Mouse (Mus musculus): ENCODE results near the gene Jazf1. TPM values are rescaled to one million over a fixed set of nuclear protein-coding genes. Genes with fewer than 3 reads are reported as not detected.

Jazf1 gene
- polyA plus RNA-seq, 1 experiment from 2014 or later: 15.6 TPM

DNA sequence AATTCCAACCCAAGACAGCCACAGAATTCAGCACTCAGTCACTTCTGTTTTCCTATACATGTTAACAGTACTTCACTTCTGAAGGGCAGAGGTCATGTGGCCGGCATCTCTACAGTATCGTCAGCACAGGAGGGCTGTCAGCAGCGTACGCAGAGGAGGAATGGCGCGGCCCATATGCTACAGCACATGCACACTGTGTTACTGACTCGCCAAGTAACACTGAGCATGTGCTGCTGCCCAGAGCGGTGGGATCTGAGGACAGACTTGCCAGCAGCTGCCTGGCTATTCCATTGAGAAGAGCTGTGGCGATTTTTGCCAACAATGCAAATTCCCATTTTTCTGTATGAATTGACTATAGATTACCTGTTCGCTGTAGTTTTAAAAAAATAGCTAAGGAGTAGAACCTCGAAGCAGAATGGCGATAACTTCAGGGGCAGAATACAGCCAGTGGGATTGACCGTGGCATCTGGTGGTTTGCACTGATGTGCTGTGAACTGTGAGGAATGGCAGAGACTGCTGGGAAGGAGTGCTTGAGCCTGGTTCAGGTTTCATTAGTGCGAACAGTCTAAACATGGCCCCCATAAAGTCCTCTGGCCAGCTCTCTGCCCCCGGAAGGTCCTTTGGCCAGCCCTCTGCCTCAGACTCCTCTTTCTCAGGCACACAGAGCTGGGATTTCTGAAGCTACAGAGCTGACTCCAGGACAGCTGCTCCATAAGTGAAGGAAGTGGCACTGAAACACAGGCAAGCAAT lies 232.1 kb downstream of the Jazf1 start:
- Histone ChIP-seq H3K9ac (ENCODE audit: low read length) (no peak overlapping the region), H3K4me2 (ENCODE audit: low read length) (no peak overlapping the region), H3K4me3 (ENCODE audit: control insufficient read depth in 1 of 2, insufficient read depth in 1 of 2, low read depth in 1 of 2, low read length in 2 of 2) (no peak overlapping the region), H3K27me3 (ENCODE audit: control insufficient read depth, insufficient read depth, low read length) (no peaks in the 10 kb centered on the region), H3K27ac (replicated peaks in 1 of 2; ENCODE audit: control insufficient read depth in 1 of 2, insufficient read depth in 1 of 2, low read depth in 2 of 2, low read length in 2 of 2) (no peak overlapping the region), H3K36me3 (ENCODE audit: control insufficient read depth, insufficient read depth, low read length) (no peaks in the 10 kb centered on the region), H3K9me3 (ENCODE audit: control insufficient read depth, low read length) (no peaks in the 10 kb centered on the region), H3K4me1 (ENCODE audit: control insufficient read depth in 2 of 2, insufficient read depth in 2 of 2, low read length in 2 of 2) (peaks cover 12 to 16% of the 10 kb centered on the region in 2 experiments)
- 66% methylated on average over 15 of the region's 15 CpGs for WGBS
- ATAC-seq (ENCODE audit: insufficient number of reproducible peaks, insufficient read depth, low FRiP score, low read depth): no peak

DNA sequence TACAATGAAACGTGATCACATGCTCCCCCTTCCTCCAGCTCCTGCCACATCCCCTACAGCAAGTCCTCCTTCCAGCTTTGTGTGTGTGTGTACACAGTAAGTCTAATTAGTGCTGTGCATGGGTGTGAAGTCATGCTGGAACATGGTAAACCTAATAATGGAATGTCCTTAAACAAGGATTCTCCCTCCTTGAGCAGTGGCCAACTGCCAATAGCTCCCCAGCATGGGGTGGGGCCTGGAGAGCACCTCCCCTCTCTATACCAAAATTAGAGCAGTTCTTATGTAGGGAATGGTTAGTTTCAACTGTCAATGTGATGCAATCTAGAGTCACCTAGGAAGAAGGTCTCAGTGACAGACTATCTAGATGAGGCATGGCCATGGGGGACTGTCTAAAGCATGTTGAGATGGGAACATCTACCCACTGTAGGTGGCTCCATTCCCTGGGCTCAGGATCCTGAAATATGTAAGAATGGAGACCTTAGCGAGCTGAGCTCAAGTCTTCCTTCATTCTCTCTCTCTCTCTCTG lies 240.6 kb downstream of the Jazf1 start:
- H3K9ac ChIP-seq (ENCODE audit: low read length): no peak overlapping the region
- no peak overlapping the region for H3K4me2 ChIP-seq (ENCODE audit: low read length)
- 76% methylated on average over 2 of the region's 2 CpGs for WGBS
- H3K4me3 ChIP-seq (ENCODE audit: control insufficient read depth in 1 of 2, insufficient read depth in 1 of 2, low read depth in 1 of 2, low read length in 2 of 2): no peak overlapping the region
- no peaks in the 10 kb centered on the region for H3K36me3 ChIP-seq (ENCODE audit: control insufficient read depth, insufficient read depth, low read length)
- H3K27me3 ChIP-seq (ENCODE audit: control insufficient read depth, insufficient read depth, low read length): no peaks in the 10 kb centered on the region
- H3K4me1 ChIP-seq (ENCODE audit: control insufficient read depth in 2 of 2, insufficient read depth in 2 of 2, low read length in 2 of 2): no peaks in the 10 kb centered on the region
- no peak for ATAC-seq (ENCODE audit: insufficient number of reproducible peaks, insufficient read depth, low FRiP score, low read depth)
- no peak overlapping the region for H3K27ac ChIP-seq (replicated peaks in 1 of 2; ENCODE audit: control insufficient read depth in 1 of 2, insufficient read depth in 1 of 2, low read depth in 2 of 2, low read length in 2 of 2)
- H3K9me3 ChIP-seq (ENCODE audit: control insufficient read depth, low read length): no peaks in the 10 kb centered on the region

- no peak overlapping the region for H3K9ac ChIP-seq (ENCODE audit: low read length)
- H3K36me3 ChIP-seq (ENCODE audit: control insufficient read depth, insufficient read depth, low read length): no peaks in the 10 kb centered on the region
- 52% methylated on average over 5 of the region's 5 CpGs for WGBS
- no peak overlapping the region for H3K4me2 ChIP-seq (ENCODE audit: low read length)
- no peak overlapping the region for H3K27ac ChIP-seq (replicated peaks in 1 of 2; ENCODE audit: control insufficient read depth in 1 of 2, insufficient read depth in 1 of 2, low read depth in 2 of 2, low read length in 2 of 2)
- no peaks in the 10 kb centered on the region for H3K4me1 ChIP-seq (ENCODE audit: control insufficient read depth in 2 of 2, insufficient read depth in 2 of 2, low read length in 2 of 2)
- H3K4me3 ChIP-seq (ENCODE audit: control insufficient read depth in 1 of 2, insufficient read depth in 1 of 2, low read depth in 1 of 2, low read length in 2 of 2): no peak overlapping the region
- ATAC-seq (ENCODE audit: insufficient number of reproducible peaks, insufficient read depth, low FRiP score, low read depth): 0 out of 2 replicates have a peak, but pooled peaks have one; percentile 26
- no peaks in the 10 kb centered on the region for H3K27me3 ChIP-seq (ENCODE audit: control insufficient read depth, insufficient read depth, low read length)
- no peaks in the 10 kb centered on the region for H3K9me3 ChIP-seq (ENCODE audit: control insufficient read depth, low read length)
Measured at GRCm38 (mm10) chr6:52825535-52825934, 242.9 kb downstream of the Jazf1 start.

GRCm38 (mm10) chr6:52824977-52825482 lies 243.4 kb downstream of the Jazf1 start:
- WGBS: 81% methylated on average over 3 of the region's 3 CpGs
- H3K36me3 ChIP-seq (ENCODE audit: control insufficient read depth, insufficient read depth, low read length): no peaks in the 10 kb centered on the region
- no peak overlapping the region for H3K4me2 ChIP-seq (ENCODE audit: low read length)
- H3K4me3 ChIP-seq (ENCODE audit: control insufficient read depth in 1 of 2, insufficient read depth in 1 of 2, low read depth in 1 of 2, low read length in 2 of 2): no peak overlapping the region
- ATAC-seq (ENCODE audit: insufficient number of reproducible peaks, insufficient read depth, low FRiP score, low read depth): no peak
- no peaks in the 10 kb centered on the region for H3K9me3 ChIP-seq (ENCODE audit: control insufficient read depth, low read length)
- no peaks in the 10 kb centered on the region for H3K4me1 ChIP-seq (ENCODE audit: control insufficient read depth in 2 of 2, insufficient read depth in 2 of 2, low read length in 2 of 2)
- no peak overlapping the region for H3K9ac ChIP-seq (ENCODE audit: low read length)
- H3K27ac ChIP-seq (replicated peaks in 1 of 2; ENCODE audit: control insufficient read depth in 1 of 2, insufficient read depth in 1 of 2, low read depth in 2 of 2, low read length in 2 of 2): no peak overlapping the region
- no peaks in the 10 kb centered on the region for H3K27me3 ChIP-seq (ENCODE audit: control insufficient read depth, insufficient read depth, low read length)

GRCm38 (mm10) chr6:52823064-52823463 lies 245.4 kb downstream of the Jazf1 start:
- H3K9ac ChIP-seq (ENCODE audit: low read length): no peak overlapping the region
- no peaks in the 10 kb centered on the region for H3K9me3 ChIP-seq (ENCODE audit: control insufficient read depth, low read length)
- no peaks in the 10 kb centered on the region for H3K4me1 ChIP-seq (ENCODE audit: control insufficient read depth in 2 of 2, insufficient read depth in 2 of 2, low read length in 2 of 2)
- no peak overlapping the region for H3K4me2 ChIP-seq (ENCODE audit: low read length)
- H3K27ac ChIP-seq (replicated peaks in 1 of 2; ENCODE audit: control insufficient read depth in 1 of 2, insufficient read depth in 1 of 2, low read depth in 2 of 2, low read length in 2 of 2): no peak overlapping the region
- no peak for ATAC-seq (ENCODE audit: insufficient number of reproducible peaks, insufficient read depth, low FRiP score, low read depth)
- H3K36me3 ChIP-seq (ENCODE audit: control insufficient read depth, insufficient read depth, low read length): no peaks in the 10 kb centered on the region
- H3K4me3 ChIP-seq (ENCODE audit: control insufficient read depth in 1 of 2, insufficient read depth in 1 of 2, low read depth in 1 of 2, low read length in 2 of 2): no peak overlapping the region
- WGBS: 80% methylated on average over 7 of the region's 7 CpGs
- no peaks in the 10 kb centered on the region for H3K27me3 ChIP-seq (ENCODE audit: control insufficient read depth, insufficient read depth, low read length)

- Histone ChIP-seq H3K36me3 (ENCODE audit: control insufficient read depth, insufficient read depth, low read length) (no peaks in the 10 kb centered on the region), H3K9ac (ENCODE audit: low read length) (no peak overlapping the region), H3K9me3 (ENCODE audit: control insufficient read depth, low read length) (no peaks in the 10 kb centered on the region), H3K27me3 (ENCODE audit: control insufficient read depth, insufficient read depth, low read length) (no peaks in the 10 kb centered on the region), H3K27ac (replicated peaks in 1 of 2; ENCODE audit: control insufficient read depth in 1 of 2, insufficient read depth in 1 of 2, low read depth in 2 of 2, low read length in 2 of 2) (no peak overlapping the region), H3K4me1 (ENCODE audit: control insufficient read depth in 2 of 2, insufficient read depth in 2 of 2, low read length in 2 of 2) (no peaks in the 10 kb centered on the region), H3K4me3 (ENCODE audit: control insufficient read depth in 1 of 2, insufficient read depth in 1 of 2, low read depth in 1 of 2, low read length in 2 of 2) (no peak overlapping the region), H3K4me2 (ENCODE audit: low read length) (no peak overlapping the region)
- WGBS: 89% methylated on average over 2 of the region's 2 CpGs
- ATAC-seq (ENCODE audit: insufficient number of reproducible peaks, insufficient read depth, low FRiP score, low read depth): no peak
Measured at GRCm38 (mm10) chr6:52822625-52823024, 245.8 kb downstream of the Jazf1 start.

DNA sequence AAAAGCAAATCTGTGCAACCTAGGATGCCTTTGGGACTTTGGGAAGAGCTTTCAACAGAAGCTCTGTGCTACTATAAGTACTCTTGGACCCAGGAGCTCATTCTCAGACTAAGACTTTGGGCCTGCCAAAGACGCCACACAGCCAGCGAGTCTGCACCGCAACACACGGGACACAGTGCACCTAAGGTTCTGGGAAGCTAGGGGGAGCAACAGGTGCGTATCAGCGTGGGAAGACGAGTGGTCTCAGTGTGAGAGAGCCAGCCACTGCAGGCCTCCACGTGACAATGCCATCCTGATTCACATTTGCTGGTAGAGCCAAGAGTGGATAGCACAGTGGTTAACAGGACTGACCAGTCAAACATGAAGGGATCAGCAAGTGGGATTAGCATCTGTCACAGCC lies 249.1 kb downstream of the Jazf1 start:
- Histone ChIP-seq H3K36me3 (ENCODE audit: control insufficient read depth, insufficient read depth, low read length) (no peaks in the 10 kb centered on the region), H3K27me3 (ENCODE audit: control insufficient read depth, insufficient read depth, low read length) (no peaks in the 10 kb centered on the region), H3K4me1 (ENCODE audit: control insufficient read depth in 2 of 2, insufficient read depth in 2 of 2, low read length in 2 of 2) (peaks cover 2 to 6% of the 10 kb centered on the region in 2 experiments; a peak in 3 of 4 replicates), H3K27ac (replicated peaks in 1 of 2; ENCODE audit: control insufficient read depth in 1 of 2, insufficient read depth in 1 of 2, low read depth in 2 of 2, low read length in 2 of 2) (no peak overlapping the region), H3K4me2 (ENCODE audit: low read length) (no peak overlapping the region), H3K9me3 (ENCODE audit: control insufficient read depth, low read length) (no peaks in the 10 kb centered on the region), H3K9ac (ENCODE audit: low read length) (no peak overlapping the region), H3K4me3 (ENCODE audit: control insufficient read depth in 1 of 2, insufficient read depth in 1 of 2, low read depth in 1 of 2, low read length in 2 of 2) (no peak overlapping the region)
- no peak for ATAC-seq (ENCODE audit: insufficient number of reproducible peaks, insufficient read depth, low FRiP score, low read depth)
- WGBS: 73% methylated on average over 8 of the region's 8 CpGs
